Mouse (Mus musculus) testis, postnatal 14 days (tissue): Measurements from ENCODE around the gene Col4a3bp.

Source experiments
- DNase-seq: peaks from one replicate; pipeline ENCODE4 v3.0.0; 2021; ENCODE audit warnings: low spot score

The Col4a3bp gene

GRCm38 (mm10) chr13:96542081-96542889 is at the start of gene Col4a3bp, which contains the start of gene Polk:
TSS of gene Col4a3bp (plus strand) at chr13:96542618.
TSS of gene Polk (minus strand) at chr13:96542579.
- DNase-seq: peak; percentile 97

- DNase-seq: no peak
Observed at GRCm38 (mm10) chr13:96496630-96497029, 45.8 kb upstream of the Col4a3bp start.

GRCm38 (mm10) chr13:96499891-96500290 is 42.5 kb upstream of the Col4a3bp start:
- no peak for DNase-seq

GRCm38 (mm10) chr13:96505661-96506060 is 36.8 kb upstream of the Col4a3bp start:
- no peak for DNase-seq

- no peak for DNase-seq
Observed at GRCm38 (mm10) chr13:96506313-96506712, 36.1 kb upstream of the Col4a3bp start.

- DNase-seq: no peak
Observed at GRCm38 (mm10) chr13:96507541-96507940, 34.9 kb upstream of the Col4a3bp start.

GRCm38 (mm10) chr13:96510635-96511034 is 31.8 kb upstream of the Col4a3bp start:
- no peak for DNase-seq

- DNase-seq: no peak
Observed at GRCm38 (mm10) chr13:96511262-96511661, 31.2 kb upstream of the Col4a3bp start.

- no peak for DNase-seq
Observed at GRCm38 (mm10) chr13:96511893-96512292, 30.5 kb upstream of the Col4a3bp start.

GRCm38 (mm10) chr13:96514154-96514942 is 28.1 kb upstream of the Col4a3bp start:
- DNase-seq: no peak

GRCm38 (mm10) chr13:96516249-96516648 is 26.2 kb upstream of the Col4a3bp start:
- no peak for DNase-seq

- DNase-seq: no peak
Observed at GRCm38 (mm10) chr13:96517335-96517734, 25.1 kb upstream of the Col4a3bp start.

- no peak for DNase-seq
Observed at GRCm38 (mm10) chr13:96521294-96521693, 21.1 kb upstream of the Col4a3bp start.

GRCm38 (mm10) chr13:96527022-96527421 is 15.4 kb upstream of the Col4a3bp start:
- DNase-seq: no peak

GRCm38 (mm10) chr13:96527856-96528255 is 14.6 kb upstream of the Col4a3bp start:
- no peak for DNase-seq

GRCm38 (mm10) chr13:96528776-96529175 is 13.6 kb upstream of the Col4a3bp start:
- no peak for DNase-seq

GRCm38 (mm10) chr13:96529542-96529941 is 12.9 kb upstream of the Col4a3bp start:
- no peak for DNase-seq

GRCm38 (mm10) chr13:96530064-96530463 is 12.4 kb upstream of the Col4a3bp start:
- DNase-seq: no peak

GRCm38 (mm10) chr13:96532176-96532575 is 10.2 kb upstream of the Col4a3bp start:
- no peak for DNase-seq

GRCm38 (mm10) chr13:96533742-96534141 is 8.7 kb upstream of the Col4a3bp start:
- DNase-seq: no peak

- no peak for DNase-seq
Observed at GRCm38 (mm10) chr13:96536821-96537572, 5.4 kb upstream of the Col4a3bp start.

- no peak for DNase-seq
Observed at GRCm38 (mm10) chr13:96538103-96538502, 4.3 kb upstream of the Col4a3bp start.
